Mouse (Mus musculus): ENCODE results near the gene Kcp.

DNA sequence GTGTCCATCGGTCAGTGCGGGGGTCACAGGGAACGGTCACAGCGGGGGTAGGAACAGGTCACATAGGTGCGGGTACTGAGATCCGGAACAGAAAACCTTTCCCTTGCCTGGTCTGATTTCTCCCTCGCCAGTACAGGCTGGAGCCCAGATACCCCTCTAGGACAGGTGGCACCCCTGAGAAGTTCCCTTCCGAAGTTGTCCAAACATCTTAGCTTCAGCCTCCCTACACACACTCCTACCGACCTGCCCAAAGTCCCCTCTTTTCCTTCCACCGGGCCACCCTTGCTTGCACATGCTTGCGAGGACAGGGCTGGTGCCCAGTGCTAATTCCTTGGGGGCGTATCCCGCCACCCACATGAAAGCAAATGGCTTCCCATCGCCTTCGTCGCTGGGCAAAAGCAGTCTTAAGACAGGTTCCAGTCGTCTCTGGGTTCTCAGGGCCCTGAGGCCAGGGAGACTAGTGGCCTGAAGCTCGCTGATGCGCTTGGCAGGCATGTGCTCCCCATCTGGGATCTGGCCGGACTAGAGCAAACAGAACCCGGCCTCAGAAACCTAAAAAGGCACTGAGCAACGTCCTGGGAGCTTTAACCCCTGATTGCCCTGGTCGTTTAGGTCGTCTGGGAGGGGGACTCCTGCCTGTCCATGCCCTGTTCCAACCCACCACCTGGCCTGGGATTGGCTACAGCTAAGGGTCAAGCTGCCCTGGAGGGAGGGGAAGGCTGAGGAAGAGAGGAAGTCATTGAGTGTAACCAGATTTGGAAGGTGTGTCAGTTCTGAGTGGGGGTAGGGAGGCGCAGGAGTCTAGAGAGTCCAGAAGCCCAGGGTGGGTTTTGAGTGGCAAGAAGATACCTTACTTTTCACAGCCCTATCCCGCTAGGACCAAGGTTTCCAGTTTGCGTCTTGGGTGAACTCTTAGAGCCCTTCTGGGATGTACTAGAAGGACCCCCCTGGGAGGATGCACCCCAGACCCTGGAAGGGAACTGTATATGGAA lies 73.7 kb downstream of the Kcp start:
- TF ChIP-seq POLR2A (IDR thresholded peaks at IDR 0.05; ENCODE audit: borderline replicate concordance, insufficient read depth, low read length), result no peak
- no peak for TF ChIP-seq CTCF (IDR thresholded peaks at IDR 0.05; ENCODE audit: borderline replicate concordance, insufficient read depth, low read depth, low read length)
